Mouse (Mus musculus) fat pad, adult 2 months (tissue): ENCODE data around the gene Dhrs7c.

Experiments used
- DNase-seq: peaks from one replicate; pipeline ENCODE4 v3.0.0-alpha.2; 2011; ENCODE audit warnings: low read depth, low spot score; ENCODE audit errors: extremely low read depth

The Dhrs7c gene

DNA sequence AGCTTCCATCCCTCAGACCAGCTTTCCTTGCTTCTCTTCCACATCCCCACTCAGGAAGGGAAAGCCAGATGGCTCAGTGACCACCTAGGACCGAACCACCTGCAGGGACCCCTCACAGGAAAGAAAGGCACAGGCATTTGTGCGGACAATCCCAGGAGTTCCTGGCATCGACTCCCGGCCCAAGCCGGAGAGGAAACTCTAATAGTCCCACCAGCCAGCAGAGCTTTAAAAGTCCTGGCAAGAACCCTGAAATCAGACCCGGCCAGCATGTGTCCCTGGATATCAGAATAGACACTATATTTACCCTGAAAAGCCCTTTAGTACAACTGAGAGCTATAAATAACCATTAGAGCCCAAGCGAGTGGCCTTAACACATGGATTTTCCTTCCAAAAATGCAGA lies at the start of gene Dhrs7c:
Gene Dhrs7c, plus strand, starts transcription at position 257 of the 400 bp plus-strand sequence.
- DNase-seq, result no peak

DNA sequence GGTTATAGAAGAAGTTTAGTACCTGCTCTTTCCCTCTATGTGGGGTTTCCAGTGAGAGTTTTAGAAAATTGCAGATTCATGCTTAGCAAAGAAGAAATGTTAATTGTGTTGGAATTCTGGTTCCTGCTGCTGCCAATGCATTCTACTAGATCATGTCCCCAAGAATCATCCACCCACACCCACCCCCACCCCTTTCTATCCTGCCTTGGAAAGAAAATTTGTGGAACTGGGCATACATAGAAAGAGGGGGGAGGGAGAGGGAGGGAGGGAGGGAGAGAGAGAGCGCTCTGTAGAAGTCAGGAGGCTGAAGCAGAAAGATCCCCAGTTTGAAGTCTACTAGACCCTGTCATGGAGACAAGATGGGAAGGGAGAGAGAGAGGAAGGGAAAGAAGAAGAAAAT lies 41.7 kb upstream of the Dhrs7c start:
- no peak for DNase-seq

DNA sequence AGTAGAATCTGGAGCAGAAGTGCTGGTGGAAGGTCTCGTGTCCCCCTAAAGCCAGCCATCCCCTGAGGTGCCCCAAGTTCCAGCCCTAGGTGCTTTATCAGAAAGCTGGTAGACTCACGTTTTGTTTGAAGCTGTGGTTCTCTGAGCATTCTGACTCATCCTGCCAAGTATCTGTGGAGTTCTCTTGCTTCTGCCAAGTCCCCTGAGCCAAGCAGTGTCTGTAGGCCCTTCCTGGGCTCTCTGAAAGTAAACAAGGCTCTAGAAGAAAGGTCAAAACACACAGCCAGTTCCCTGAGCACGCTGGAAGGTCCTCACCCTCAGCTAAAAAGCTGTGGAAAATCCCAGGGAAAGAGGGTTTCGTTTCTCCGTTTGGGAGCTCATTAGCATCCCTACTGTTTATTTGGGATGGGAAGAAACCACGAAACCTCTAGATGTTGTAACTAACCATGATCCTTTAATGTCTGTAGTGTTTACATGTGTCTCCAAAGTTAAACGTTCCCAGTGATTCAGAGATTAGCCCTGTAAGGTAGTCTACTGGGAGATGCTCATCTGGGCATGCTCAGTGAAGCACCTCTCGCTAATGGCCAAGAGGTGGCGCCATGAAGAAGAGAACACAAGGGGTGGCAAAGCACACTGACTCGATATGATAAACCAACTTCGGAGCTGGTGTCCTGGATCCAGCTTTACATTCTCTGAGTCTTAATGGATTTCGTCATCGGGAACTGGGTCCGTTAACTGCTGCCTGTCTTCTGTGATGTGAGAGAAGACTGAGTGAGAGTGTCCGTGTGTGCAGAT lies 40.4 kb upstream of the Dhrs7c start:
- no peak for DNase-seq

DNA sequence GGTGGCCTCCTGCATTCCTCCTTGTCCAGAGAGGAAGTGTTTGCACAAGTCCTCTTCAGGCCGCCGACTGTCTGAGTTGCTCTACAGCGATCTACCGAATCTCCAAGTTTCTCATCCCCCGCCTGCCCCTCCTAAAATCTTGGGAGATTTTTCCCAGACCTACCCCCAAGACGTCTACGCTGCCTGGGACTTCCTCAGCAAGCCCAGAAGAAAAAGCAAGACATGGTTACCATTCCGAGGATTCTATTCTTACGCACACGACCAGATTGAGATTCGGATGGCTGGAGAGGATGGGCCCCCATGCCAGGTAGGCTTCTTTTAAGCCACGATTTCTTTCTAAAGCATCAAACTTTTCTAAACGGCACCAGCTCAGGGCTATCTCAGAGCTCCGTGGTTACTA lies 26.9 kb upstream of the Dhrs7c start, which contains the start of gene Glp2r:
Gene Glp2r, minus strand, starts transcription at position 101 of the 400 bp plus-strand sequence.
- no peak for DNase-seq

DNA sequence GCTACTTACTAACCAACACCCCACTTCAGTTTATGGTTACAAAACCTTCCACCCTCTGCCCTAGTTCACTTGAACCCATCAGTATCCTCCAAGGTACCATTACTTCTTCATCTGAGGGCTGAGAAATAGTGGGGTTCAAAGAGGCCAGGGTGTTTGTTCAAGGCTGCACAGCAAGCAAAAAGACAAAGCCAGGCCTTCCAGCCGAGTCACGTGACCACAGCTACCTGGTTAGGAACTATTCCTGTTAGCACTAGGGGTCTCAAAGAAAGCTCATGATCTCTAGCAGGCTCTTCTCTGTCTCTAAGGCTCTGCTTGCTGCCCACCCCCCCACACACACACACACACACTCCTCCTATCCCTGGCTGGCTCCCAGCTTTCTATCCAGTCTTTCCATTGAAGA lies 26.3 kb upstream of the Dhrs7c start:
- DNase-seq, result no peak

DNA sequence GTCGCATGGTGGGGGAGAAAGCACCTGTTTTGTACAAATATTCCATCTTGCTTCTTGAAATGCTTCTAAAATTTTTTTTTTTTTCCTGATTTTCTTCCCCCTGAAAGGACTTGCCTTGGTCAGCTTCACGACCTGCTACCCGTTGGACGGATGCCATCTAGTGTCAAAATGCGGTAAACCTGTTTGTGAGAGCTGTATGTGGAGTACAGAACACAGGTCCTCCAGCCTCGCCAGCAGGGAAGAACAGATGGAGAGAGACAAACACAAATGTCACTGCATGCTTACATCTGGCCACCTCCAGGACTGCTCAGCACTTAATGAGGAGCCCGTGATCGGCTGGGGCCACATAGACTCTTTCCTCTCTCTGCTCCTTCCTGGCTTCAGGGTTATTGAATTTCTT lies 25.4 kb upstream of the Dhrs7c start:
- no peak for DNase-seq

DNA sequence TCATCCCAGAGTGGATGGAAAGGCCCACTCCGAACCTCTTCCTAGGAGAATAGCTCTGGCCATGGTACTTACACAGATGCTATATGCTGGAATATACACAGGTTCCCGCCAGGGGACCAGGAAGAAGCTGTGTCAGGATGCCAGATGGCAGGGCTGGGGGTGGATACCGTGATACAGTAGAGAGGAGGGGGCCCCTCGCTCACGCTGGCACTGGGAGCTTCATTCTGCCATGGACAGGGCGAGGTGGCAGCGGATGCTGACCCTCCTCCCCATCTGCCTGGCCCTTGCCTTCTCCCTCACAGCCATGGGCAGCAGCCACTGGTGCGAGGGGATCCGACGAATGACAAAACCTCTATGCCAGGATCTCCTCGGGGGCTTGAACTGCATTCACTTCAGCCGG lies 23.6 kb upstream of the Dhrs7c start, which contains the start of gene Gsg1l2:
Gene Gsg1l2, plus strand, starts transcription at position 230 of the 400 bp plus-strand sequence.
- no peak for DNase-seq

DNA sequence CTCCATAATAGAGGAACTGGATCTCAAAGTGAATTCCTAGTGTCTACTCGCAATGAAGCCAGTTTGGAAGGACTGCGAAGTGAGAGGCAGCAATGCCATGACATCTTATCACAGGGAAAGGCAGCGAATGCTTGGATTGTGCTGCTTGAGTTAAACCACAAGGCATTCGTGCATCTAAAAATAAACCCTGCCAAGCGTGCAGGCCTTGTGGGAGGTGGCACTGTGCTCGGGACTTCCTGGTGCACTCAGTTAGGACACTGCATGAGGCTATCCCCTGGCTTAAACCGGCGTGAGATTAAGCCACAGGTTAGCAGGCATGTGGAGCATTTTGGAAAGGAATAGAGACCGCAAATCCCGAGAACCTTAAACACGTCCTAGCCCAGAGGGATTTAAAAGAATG lies 7.8 kb upstream of the Dhrs7c start:
- DNase-seq, result no peak

DNA sequence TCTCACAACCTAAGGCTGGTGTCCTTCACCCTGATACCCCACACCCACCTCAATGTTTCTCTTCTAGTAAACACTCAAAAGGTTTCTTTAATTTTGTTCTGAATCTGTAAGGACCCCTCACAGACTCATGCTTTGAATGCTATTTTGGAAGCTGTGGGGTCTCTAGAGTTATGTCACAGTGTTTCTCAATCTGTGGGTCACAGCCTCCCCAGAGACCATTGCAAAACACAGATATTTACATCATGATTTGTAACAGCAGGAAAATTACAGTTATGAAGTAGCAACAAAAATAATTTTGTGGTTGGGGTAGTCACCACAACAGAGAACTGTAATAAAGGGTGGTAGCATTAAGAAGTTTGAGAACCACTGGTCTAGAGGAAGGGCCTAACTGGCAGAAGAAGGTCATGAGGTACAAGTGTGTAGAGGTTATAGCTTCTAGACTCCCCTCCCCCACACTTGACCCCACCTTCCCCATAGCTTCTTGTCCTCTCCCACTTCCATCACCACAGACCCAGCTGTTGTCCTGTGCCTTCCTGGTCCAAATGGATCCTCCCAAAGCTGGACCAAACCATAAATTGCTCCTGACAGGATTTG lies 2.2 kb downstream of the Dhrs7c start:
- DNase-seq, result no peak

DNA sequence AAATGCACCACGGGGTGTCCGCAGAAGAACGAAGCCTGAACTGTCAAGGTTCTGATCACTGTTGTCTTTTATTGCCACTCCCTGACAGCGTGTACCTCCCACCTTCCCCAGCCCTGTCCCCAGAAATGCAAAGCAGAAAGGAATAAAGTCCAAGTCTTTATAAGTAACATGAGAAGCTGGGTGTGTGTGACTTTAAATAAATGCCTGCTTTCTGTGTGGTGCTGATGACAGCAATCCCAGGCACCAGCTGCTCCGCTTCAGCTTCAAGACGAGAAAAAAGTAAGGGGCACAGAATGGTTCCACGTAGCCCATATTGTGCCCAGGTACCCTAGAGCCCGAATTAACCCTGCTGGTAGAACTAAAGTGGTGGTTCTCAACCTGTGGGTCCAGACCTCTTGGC lies 3.2 kb downstream of the Dhrs7c start:
- DNase-seq, result no peak

DNA sequence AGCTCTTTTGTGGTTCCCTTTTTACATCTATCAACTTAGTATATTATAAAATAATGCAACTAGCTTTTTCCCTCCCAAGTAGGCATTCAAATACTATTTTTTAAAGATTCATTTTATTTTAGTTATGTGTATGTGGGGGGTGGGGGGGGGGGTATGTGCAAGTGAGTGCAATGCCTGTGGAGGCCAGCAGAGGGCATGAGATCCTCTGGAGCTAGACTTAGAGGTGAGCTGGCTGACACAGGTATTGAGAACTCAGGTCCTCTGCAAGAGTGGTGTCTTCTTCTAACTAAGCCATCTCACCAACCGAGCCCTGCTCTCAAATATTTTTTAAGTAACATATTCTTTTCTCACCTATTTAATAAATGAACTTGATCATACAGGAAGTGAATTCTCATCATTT lies 7.6 kb downstream of the Dhrs7c start:
- DNase-seq, result no peak

DNA sequence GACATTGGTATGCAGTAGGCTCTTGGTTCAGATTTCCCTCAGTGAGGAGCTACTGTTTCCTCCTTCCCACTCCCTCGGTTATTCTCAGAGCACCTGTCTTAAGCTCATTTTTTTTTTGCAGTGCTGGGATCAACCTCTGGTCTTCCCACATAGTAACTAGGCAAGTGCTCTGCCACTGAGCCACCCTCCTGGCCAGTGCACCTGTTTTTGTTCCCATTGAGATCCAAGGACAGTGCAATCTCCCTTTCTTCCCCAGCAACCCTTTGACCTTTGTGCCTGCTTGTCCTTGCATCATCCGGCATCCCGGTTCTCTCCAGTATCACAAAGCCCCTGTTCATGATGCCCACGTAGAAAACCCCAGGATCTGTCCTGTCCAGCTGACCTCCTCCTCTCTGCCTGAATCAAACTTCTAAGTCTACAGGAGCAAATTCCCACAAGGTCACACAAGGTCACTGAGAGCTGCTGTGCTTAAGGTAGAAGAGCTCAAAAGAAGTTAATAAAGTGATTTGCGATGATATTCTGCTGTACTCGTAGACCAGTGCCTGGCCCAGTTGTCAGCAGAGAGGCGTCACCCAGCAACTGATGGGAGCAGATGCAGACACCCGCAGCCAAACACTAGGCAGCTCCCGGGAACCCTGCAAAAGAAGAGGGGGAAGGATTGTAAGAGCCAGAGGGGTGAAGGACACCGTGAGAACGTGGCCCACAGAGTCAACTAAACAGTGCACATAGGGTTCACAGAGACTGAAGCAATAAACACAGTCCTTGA lies 9.0 kb downstream of the Dhrs7c start:
- DNase-seq, result no peak

DNA sequence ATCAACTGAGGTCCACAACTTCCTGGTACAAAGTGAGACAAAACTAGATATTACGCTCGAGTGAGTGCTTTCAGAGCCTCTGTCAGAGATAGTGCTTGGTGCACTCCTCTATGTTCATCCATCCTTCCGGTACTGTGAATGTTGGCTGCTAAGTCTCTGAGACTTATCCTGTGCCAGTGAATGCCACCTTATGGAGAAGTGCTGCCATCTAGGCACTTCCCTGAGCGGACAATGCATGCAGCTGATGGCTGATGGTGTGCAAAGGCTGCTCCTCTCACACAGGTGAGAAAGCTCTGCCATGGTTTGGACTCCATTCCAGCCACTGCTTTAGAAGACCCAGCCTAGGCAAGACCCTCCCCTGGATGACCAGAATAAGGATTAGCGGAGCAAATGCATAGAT lies 10.1 kb downstream of the Dhrs7c start:
- DNase-seq, result no peak

DNA sequence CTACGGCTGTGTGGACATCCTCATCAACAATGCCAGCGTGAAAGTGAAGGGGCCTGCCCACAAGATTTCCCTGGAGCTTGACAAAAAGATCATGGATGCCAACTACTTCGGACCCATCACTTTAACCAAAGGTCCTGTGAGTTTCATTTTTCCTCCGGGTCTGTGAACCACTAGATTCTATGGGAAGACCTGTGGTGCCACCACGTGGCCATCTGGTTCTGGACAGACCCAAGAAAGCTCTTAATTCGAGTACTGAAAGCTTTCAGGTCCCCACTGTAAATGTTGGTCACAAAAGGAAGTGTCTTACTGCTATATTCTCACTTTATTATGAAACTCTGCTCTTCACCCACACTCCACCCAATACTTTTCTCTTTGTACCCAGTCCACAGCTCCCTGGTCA lies 13.5 kb downstream of the Dhrs7c start:
- DNase-seq, result no peak

DNA sequence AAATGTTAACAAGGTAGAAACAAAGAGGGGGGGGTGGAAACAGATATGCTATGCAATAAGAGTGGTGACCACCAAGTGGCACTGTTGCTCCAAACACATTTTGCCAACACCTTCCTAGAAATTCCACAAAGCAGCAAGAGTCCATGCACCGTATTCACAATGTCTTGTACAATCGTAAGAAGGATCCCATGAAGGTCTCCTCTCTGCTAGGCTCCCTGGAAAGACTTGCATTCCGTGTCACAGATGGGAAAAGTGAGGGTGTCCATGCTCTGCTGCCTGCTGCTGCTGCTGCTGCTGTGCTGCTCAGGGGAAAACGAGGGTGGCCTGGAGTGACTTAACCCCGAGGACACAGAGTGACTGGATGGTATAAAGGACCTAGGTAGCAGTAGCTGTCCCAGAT lies 21.6 kb downstream of the Dhrs7c start:
- DNase-seq, result no peak

DNA sequence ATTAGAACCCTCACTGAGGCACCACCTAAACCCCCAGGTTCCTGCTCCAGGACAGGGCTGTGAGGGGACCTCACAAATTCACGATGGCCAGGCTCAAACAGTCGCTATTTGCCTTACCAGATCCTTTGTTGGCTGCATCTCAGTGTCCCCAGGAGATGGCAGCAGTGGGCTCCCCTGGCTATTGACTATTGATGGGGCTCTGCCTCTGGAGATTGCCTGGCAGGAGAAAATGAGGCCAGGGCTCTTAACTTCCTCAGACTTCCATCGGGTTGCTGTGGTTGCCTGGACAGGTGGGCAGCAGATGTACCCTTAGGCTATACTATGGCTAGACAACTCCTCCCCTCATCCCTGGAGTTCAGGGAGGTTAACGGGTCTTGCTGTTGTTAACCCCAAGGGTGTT lies 22.2 kb downstream of the Dhrs7c start:
- no peak for DNase-seq

DNA sequence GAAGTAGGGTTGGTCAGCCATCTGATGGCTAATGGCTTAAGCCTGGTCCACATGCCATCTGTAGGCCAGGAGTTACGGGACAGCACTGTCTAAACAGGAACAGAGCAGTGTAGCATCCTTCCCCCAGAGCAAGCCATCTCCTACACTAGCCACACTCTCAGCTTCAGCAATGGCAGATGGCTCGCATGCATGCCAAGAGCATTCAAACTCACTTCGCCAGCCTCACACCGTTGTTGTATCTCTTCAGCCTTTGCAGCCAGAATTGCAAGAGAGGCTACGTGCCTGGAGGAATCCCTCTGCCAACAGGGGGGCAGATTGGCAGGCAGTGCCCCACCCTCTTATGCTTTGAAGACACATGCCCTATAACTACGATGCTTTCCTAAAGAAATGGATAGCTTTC lies 23.6 kb downstream of the Dhrs7c start:
- DNase-seq, result no peak

DNA sequence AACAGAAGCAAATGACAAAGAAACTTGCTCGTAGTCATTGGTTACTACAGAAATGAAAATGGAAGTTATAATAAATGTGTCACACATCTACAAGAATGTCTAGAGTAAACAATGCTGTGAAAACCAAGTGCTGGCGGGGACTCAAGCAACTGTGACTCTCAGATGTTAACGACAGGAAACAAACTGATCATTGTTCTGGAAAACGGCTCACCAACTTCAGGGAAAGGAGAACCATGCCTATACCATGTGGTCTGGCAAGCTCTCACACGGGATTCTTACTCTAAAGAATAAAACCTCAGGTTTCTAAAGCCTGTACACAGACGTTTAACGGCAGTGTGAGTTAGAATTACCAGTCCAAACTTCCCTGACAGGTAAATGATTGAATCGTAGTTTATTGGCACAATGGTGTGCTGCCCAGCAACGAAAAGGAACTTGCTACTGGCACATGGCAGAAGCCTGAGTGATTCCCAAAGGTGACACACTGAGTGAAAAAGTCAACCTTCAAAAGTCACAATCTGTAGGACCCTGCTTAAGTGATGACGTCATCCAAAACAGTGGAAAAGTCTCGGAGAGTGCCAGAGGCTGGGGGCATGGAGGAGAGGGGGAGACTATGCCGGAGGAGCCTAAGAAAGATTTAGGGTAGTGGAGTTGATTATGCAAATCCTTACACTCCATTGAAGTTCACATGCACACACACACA lies 30.5 kb downstream of the Dhrs7c start:
- no peak for DNase-seq

DNA sequence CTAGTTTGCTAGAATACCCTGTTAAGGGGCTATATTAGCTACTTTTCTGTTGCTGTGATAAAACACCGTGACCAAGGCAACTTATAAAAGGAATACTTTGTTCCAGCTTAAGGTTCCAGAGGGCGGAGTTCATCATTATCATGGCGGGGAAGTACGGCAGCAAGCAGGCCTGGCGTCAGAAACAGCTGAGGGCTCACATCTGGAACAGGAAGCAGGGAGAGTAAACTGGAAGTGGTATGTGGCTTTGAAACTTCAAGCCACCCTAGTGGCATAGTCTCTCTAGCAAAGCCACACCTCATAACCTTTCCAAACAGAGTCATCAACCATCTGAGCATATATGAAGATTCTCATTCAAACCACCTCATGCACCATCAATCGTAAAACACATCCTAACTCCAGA lies 31.5 kb downstream of the Dhrs7c start:
- DNase-seq, result no peak

DNA sequence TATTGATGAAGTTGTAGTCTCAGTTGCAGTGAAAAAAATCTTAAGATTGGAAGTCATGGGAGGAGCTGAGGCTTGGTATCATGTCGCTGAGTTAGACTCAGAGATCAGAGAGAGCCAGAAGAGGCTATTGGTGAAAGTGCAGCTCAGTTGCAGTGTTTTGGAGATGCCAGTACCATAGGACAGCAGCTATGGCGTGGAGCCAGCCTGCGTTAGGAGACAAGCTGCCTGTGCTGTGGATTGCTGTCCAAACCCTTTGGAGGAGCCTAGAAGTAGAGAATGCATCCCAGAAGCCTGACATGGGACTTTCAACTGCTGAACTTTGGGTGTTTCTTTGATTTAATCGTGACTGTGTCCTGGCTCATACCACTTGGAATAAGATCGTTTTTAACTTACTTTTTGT lies 33.8 kb downstream of the Dhrs7c start:
- no peak for DNase-seq

DNA sequence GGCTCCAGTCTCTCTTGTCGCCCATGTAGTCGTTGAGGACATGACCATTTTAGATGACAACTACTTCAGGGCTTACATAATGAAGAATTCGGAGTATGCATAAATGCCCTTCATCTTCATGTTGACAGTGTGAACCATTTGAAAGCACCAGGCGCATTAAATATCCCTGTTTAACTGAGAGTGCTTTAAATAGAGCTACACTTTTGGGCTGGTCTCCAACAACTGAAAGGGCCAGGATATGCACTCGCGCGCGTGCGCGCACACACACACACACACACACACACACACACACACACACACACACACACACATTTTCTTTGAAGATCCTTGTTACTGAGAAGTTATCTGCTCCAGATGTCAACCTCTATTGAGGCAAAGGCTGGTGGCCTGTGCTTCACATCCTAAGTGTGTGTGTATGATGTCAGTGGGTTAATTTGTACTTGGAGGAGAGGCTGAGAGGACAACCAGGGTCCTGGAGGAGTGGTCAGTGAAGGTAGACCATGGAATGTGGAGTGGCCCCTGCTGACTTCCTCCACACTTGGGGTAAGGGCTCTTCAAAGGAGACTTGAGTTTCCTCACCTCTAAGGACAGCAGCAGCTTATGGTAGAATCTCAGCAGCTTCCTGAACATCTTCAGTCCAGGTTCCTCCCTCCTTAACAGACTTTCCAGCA lies 37.6 kb downstream of the Dhrs7c start:
- DNase-seq, result no peak
